Mouse (Mus musculus): Measurements from ENCODE around the gene Btnl10. TPM values are rescaled to one million over a fixed set of nuclear protein-coding genes. Genes with fewer than 3 reads are reported as not detected.

Gene Btnl10
- total RNA-seq (2015; ENCODE audit: low replicate concordance) (296 and 325 TPM in 2 replicates), total RNA-seq (2017; ENCODE audit: low replicate concordance) (491 and 558 TPM in 2 replicates)

GRCm38 (mm10) chr11:58917745-58918366, at the start of gene Btnl10:
TSS of gene Btnl10 (plus strand) at chr11:58917908.
- peak; percentile 63 for ATAC-seq (replicated peaks; ENCODE audit: low FRiP score, poor library complexity, severe bottlenecking)

- no peak for ATAC-seq (replicated peaks; ENCODE audit: low FRiP score, poor library complexity, severe bottlenecking)
Measured at GRCm38 (mm10) chr11:58867954-58868330, 49.8 kb upstream of the Btnl10 start.

- no peak for ATAC-seq (replicated peaks; ENCODE audit: low FRiP score, poor library complexity, severe bottlenecking)
Measured at GRCm38 (mm10) chr11:58870961-58871360, 46.7 kb upstream of the Btnl10 start.

GRCm38 (mm10) chr11:58883756-58884155, 34.0 kb upstream of the Btnl10 start:
- no peak for ATAC-seq (replicated peaks; ENCODE audit: low FRiP score, poor library complexity, severe bottlenecking)

GRCm38 (mm10) chr11:58890511-58890910, 27.2 kb upstream of the Btnl10 start:
- no peak for ATAC-seq (replicated peaks; ENCODE audit: low FRiP score, poor library complexity, severe bottlenecking)

- ATAC-seq (replicated peaks; ENCODE audit: low FRiP score, poor library complexity, severe bottlenecking), result no peak
Measured at GRCm38 (mm10) chr11:58894456-58894855, 23.3 kb upstream of the Btnl10 start.

GRCm38 (mm10) chr11:58897485-58897884, 20.2 kb upstream of the Btnl10 start:
- no peak for ATAC-seq (replicated peaks; ENCODE audit: low FRiP score, poor library complexity, severe bottlenecking)

GRCm38 (mm10) chr11:58901080-58901479, 16.6 kb upstream of the Btnl10 start:
- peak; percentile 81 for ATAC-seq (replicated peaks; ENCODE audit: low FRiP score, poor library complexity, severe bottlenecking)

- ATAC-seq (replicated peaks; ENCODE audit: low FRiP score, poor library complexity, severe bottlenecking), result peak; percentile 81
Measured at GRCm38 (mm10) chr11:58903511-58904409, 13.9 kb upstream of the Btnl10 start, which contains the start of gene Zfp39. TSS of gene Zfp39 (minus strand) at chr11:58904225.

GRCm38 (mm10) chr11:58904410-58904718, 13.3 kb upstream of the Btnl10 start:
- ATAC-seq (replicated peaks; ENCODE audit: low FRiP score, poor library complexity, severe bottlenecking), result no peak; the same call in 1 of the 2 replicates

GRCm38 (mm10) chr11:58904838-58905237, 12.9 kb upstream of the Btnl10 start:
- ATAC-seq (replicated peaks; ENCODE audit: low FRiP score, poor library complexity, severe bottlenecking), result peak; percentile 53

- ATAC-seq (replicated peaks; ENCODE audit: low FRiP score, poor library complexity, severe bottlenecking), result peak; percentile 37
Measured at GRCm38 (mm10) chr11:58913776-58914175, 3.9 kb upstream of the Btnl10 start.

GRCm38 (mm10) chr11:58914461-58915028, 3.2 kb upstream of the Btnl10 start:
- ATAC-seq (replicated peaks; ENCODE audit: low FRiP score, poor library complexity, severe bottlenecking), result peak; percentile 40

- peak; percentile 59 for ATAC-seq (replicated peaks; ENCODE audit: low FRiP score, poor library complexity, severe bottlenecking)
Measured at GRCm38 (mm10) chr11:58916879-58917744, 596 bp upstream of the Btnl10 start.

GRCm38 (mm10) chr11:58918759-58919158, 1.1 kb downstream of the Btnl10 start:
- peak; percentile 23 for ATAC-seq (replicated peaks; ENCODE audit: low FRiP score, poor library complexity, severe bottlenecking)

GRCm38 (mm10) chr11:58922420-58922819, 4.7 kb downstream of the Btnl10 start:
- no peak for ATAC-seq (replicated peaks; ENCODE audit: low FRiP score, poor library complexity, severe bottlenecking)

- ATAC-seq (replicated peaks; ENCODE audit: low FRiP score, poor library complexity, severe bottlenecking), result no peak
Measured at GRCm38 (mm10) chr11:58926651-58927050, 8.9 kb downstream of the Btnl10 start.

- ATAC-seq (replicated peaks; ENCODE audit: low FRiP score, poor library complexity, severe bottlenecking), result no peak
Measured at GRCm38 (mm10) chr11:58927053-58927452, 9.3 kb downstream of the Btnl10 start.

- ATAC-seq (replicated peaks; ENCODE audit: low FRiP score, poor library complexity, severe bottlenecking), result peak; percentile 76
Measured at GRCm38 (mm10) chr11:58927790-58928651, 10.3 kb downstream of the Btnl10 start.
